Mouse (Mus musculus) testis, adult 2 months (tissue): Measurements from ENCODE around the gene Vwa8.

Experiments used
- CTCF ChIP-seq: fragments of 200-500 bp; IDR thresholded peaks from 2 replicates; pipeline ENCODE4 v1.5.1; 2012; ENCODE audit warnings: low read depth, mild to moderate bottlenecking, inconsistent platforms, low read length, moderate library complexity; ENCODE audit not compliant: control insufficient read depth, insufficient read depth, insufficient replicate concordance
- POLR2A ChIP-seq: fragments of 200-500 bp; IDR thresholded peaks from 2 replicates; pipeline ENCODE4 v1.6.1; 2012; ENCODE audit warnings: low read depth, mild to moderate bottlenecking, inconsistent platforms, low read length, moderate library complexity; ENCODE audit not compliant: control insufficient read depth

GRCm38 (mm10) chr14:78993515-78993914 is 144.7 kb downstream of the Vwa8 start:
- TF ChIP-seq CTCF (no peak), POLR2A (no peak)
